Mouse (Mus musculus) liver, embryonic 12.5 days (tissue): ENCODE data around the gene Fars2. TPM values are rescaled to one million over a fixed set of nuclear protein-coding genes. Genes with fewer than 3 reads are reported as not detected.

Experiments
- ATAC-seq: fragments of 200-750 bp; cut with Nextera tagmentation; 2 replicates; pipeline ENCODE4 v1.8.0; 2017; ENCODE audit warnings: moderate number of reproducible peaks, mild to moderate bottlenecking, moderate library complexity
- H3K27ac ChIP-seq: fragments of 300-500 bp; sonication (generic); 2 replicates; pipeline ENCODE4 v1.5.1; 2016; ENCODE audit warnings: mild to moderate bottlenecking
- H3K27me3 ChIP-seq: fragments of 300-500 bp; sonication (generic); replicated peaks from 2 replicates; pipeline ENCODE4 v1.6.1; 2016; ENCODE audit warnings: mild to moderate bottlenecking, moderate library complexity
- H3K36me3 ChIP-seq: fragments of 300-500 bp; sonication (generic); 2 replicates; pipeline ENCODE4 v1.6.1; 2016; ENCODE audit warnings: mild to moderate bottlenecking, moderate library complexity
- H3K4me1 ChIP-seq: fragments of 300-500 bp; sonication (generic); 2 replicates; pipeline ENCODE4 v1.6.1; 2016
- H3K4me2 ChIP-seq: fragments of 300-500 bp; sonication (generic); 2 replicates; pipeline ENCODE4 v1.6.1; 2016; ENCODE audit warnings: mild to moderate bottlenecking, moderate library complexity
- H3K4me3 ChIP-seq: fragments of 300-500 bp; sonication (generic); 2 replicates; pipeline ENCODE4 v1.5.1; 2016; ENCODE audit warnings: mild to moderate bottlenecking, moderate library complexity
- H3K9ac ChIP-seq: fragments of 300-500 bp; sonication (generic); 2 replicates; pipeline ENCODE4 v1.6.1; 2016; ENCODE audit warnings: mild to moderate bottlenecking, moderate library complexity
- H3K9me3 ChIP-seq: fragments of 300-500 bp; sonication (generic); replicated peaks from 2 replicates; pipeline ENCODE4 v1.6.1; 2016; ENCODE audit warnings: mild to moderate bottlenecking, moderate library complexity
- WGBS: fragments of 180-500 bp; shearing (Covaris S2); methylation state at CpG from one replicate; pipeline ENCODE4 v1.1.7; 2016; ENCODE audit not compliant: insufficient replicate concordance; 5-methylcytosine and 5-hydroxymethylcytosine counted together
- polyA plus RNA-seq: library from polyadenylated mRNA; unstranded; fragments of >200 nt; fragmentation: Nextera tagmentation; extraction: Ambion mirVana; gene quantifications from 2 replicates; pipeline ENCODE4 v1.2.1, GENCODE M21; 2016

Fars2 gene
- 28.0 and 31.0 TPM in 2 replicates for polyA plus RNA-seq

- peak within 1 kb of the TSS; percentile 78 for H3K9ac ChIP-seq
- peak; percentile 97 for ATAC-seq
Measured at GRCm38 (mm10) chr13:36117143-36118014, at the start of gene Fars2, which contains the start of gene Lyrm4. Fars2 (plus strand) TSS chr13:36117412. Lyrm4 (minus strand) TSS chr13:36117526.

GRCm38 (mm10) chr13:36074484-36074883, 42.7 kb upstream of the Fars2 start:
- Histone ChIP-seq H3K4me1 (peaks cover 8% of the 10 kb centered on the region; the same call in 1 of the 2 replicates), H3K4me2 (no peak overlapping the region), H3K27me3 (no peaks in the 10 kb centered on the region), H3K9me3 (no peaks in the 10 kb centered on the region), H3K27ac (no peak overlapping the region), H3K4me3 (no peak overlapping the region), H3K36me3 (peaks cover 8% of the 10 kb centered on the region; the same call in 1 of the 2 replicates), H3K9ac (no peak overlapping the region)
- ATAC-seq, result no peak
- WGBS, result 71% methylated on average over 3 of the region's 3 CpGs

More at GRCm38 (mm10) chr13:36117143-36118014, at the start of gene Fars2, which contains the start of gene Lyrm4:
- Histone ChIP-seq H3K27me3 (no peaks in the 10 kb centered on the region), H3K9me3 (no peaks in the 10 kb centered on the region), H3K4me2 (peak within 1 kb of the TSS; percentile 88), H3K36me3 (no peaks in the 10 kb centered on the region), H3K4me1 (peaks cover 51% of the 10 kb centered on the region), H3K27ac (peak within 1 kb of the TSS; percentile 94), H3K4me3 (peak within 1 kb of the TSS; percentile 88)
- WGBS, result under 1% methylated on average over 74 of the region's 75 CpGs

- no peak for ATAC-seq
Measured at GRCm38 (mm10) chr13:36081591-36081990, 35.6 kb upstream of the Fars2 start.

GRCm38 (mm10) chr13:36084701-36085100, 32.5 kb upstream of the Fars2 start:
- no peak for ATAC-seq
- Histone ChIP-seq H3K4me2 (no peak overlapping the region), H3K27ac (peak overlapping the region; percentile 34; the same call in 1 of the 2 replicates), H3K4me3 (no peak overlapping the region), H3K36me3 (peaks cover 40% of the 10 kb centered on the region), H3K9me3 (no peaks in the 10 kb centered on the region), H3K4me1 (peaks cover 42% of the 10 kb centered on the region), H3K9ac (no peak overlapping the region), H3K27me3 (no peaks in the 10 kb centered on the region)
- WGBS, result 83% methylated on average over 3 of the region's 3 CpGs

More at GRCm38 (mm10) chr13:36081591-36081990, 35.6 kb upstream of the Fars2 start:
- H3K36me3 ChIP-seq, result peaks cover 31% of the 10 kb centered on the region
- no peaks in the 10 kb centered on the region for H3K9me3 ChIP-seq
- no peak overlapping the region for H3K27ac ChIP-seq
- peaks cover 11% of the 10 kb centered on the region for H3K4me1 ChIP-seq
- 83% methylated on average over 3 of the region's 3 CpGs for WGBS
- no peak overlapping the region for H3K9ac ChIP-seq
- no peak overlapping the region for H3K4me2 ChIP-seq
- no peak overlapping the region for H3K4me3 ChIP-seq
- H3K27me3 ChIP-seq, result no peaks in the 10 kb centered on the region

- H3K4me3 ChIP-seq, result no peak overlapping the region
- 80% methylated on average over 3 of the region's 3 CpGs for WGBS
- H3K27me3 ChIP-seq, result no peaks in the 10 kb centered on the region
- H3K9me3 ChIP-seq, result no peaks in the 10 kb centered on the region
- H3K36me3 ChIP-seq, result peaks cover 50% of the 10 kb centered on the region
- H3K27ac ChIP-seq, result peak overlapping the region; percentile 62; the same call in 1 of the 2 replicates
- H3K4me1 ChIP-seq, result peaks cover 54% of the 10 kb centered on the region
- peak overlapping the region; percentile 19; the same call in 1 of the 2 replicates for H3K9ac ChIP-seq
- H3K4me2 ChIP-seq, result no peak overlapping the region
- no peak for ATAC-seq
Measured at GRCm38 (mm10) chr13:36085971-36086370, 31.2 kb upstream of the Fars2 start.

GRCm38 (mm10) chr13:36086608-36087391, 30.4 kb upstream of the Fars2 start:
- no peak overlapping the region for H3K4me3 ChIP-seq
- peak overlapping the region; percentile 91 for H3K27ac ChIP-seq
- peak overlapping the region; percentile 52 for H3K4me2 ChIP-seq
- no peaks in the 10 kb centered on the region for H3K9me3 ChIP-seq
- H3K27me3 ChIP-seq, result no peaks in the 10 kb centered on the region
- H3K9ac ChIP-seq, result peak overlapping the region; percentile 54
- peaks cover 61% of the 10 kb centered on the region for H3K4me1 ChIP-seq
- ATAC-seq, result peak; percentile 99
- H3K36me3 ChIP-seq, result peaks cover 50% of the 10 kb centered on the region
- WGBS, result 41% methylated on average over 5 of the region's 5 CpGs

- peak overlapping the region; percentile 52 for H3K4me2 ChIP-seq
Measured at GRCm38 (mm10) chr13:36087427-36087826, 29.8 kb upstream of the Fars2 start.

GRCm38 (mm10) chr13:36088168-36088567, 29.0 kb upstream of the Fars2 start:
- Histone ChIP-seq H3K4me1 (peaks cover 61% of the 10 kb centered on the region), H3K4me2 (0 out of 2 replicates have a peak overlapping the region, but pooled peaks have one; percentile 52), H3K9ac (no peak overlapping the region), H3K4me3 (no peak overlapping the region), H3K36me3 (peaks cover 52% of the 10 kb centered on the region), H3K27me3 (no peaks in the 10 kb centered on the region), H3K27ac (peak overlapping the region; percentile 91), H3K9me3 (no peaks in the 10 kb centered on the region)
- no peak for ATAC-seq
- WGBS, result 65% methylated on average over 4 of the region's 4 CpGs

More at GRCm38 (mm10) chr13:36087427-36087826, 29.8 kb upstream of the Fars2 start:
- Histone ChIP-seq H3K4me1 (peaks cover 61% of the 10 kb centered on the region), H3K36me3 (peaks cover 50% of the 10 kb centered on the region), H3K27me3 (no peaks in the 10 kb centered on the region), H3K4me3 (no peak overlapping the region), H3K9me3 (no peaks in the 10 kb centered on the region), H3K27ac (peak overlapping the region; percentile 91), H3K9ac (peak overlapping the region; percentile 39; the same call in 1 of the 2 replicates)
- ATAC-seq, result peak; percentile 68
- whole genome bisulfite sequencing, result 43% methylated on average over 2 of the region's 2 CpGs

GRCm38 (mm10) chr13:36096684-36097383, 20.4 kb upstream of the Fars2 start:
- Histone ChIP-seq H3K4me1 (peaks cover 30% of the 10 kb centered on the region), H3K36me3 (peaks cover 9% of the 10 kb centered on the region), H3K4me3 (no peak overlapping the region), H3K27ac (peak overlapping the region; percentile 84), H3K4me2 (peak overlapping the region; percentile 42), H3K27me3 (no peaks in the 10 kb centered on the region), H3K9me3 (no peaks in the 10 kb centered on the region), H3K9ac (peak overlapping the region; percentile 40)
- WGBS, result 22% methylated on average over 5 of the region's 5 CpGs
- peak; percentile 87 for ATAC-seq

- no peak overlapping the region for H3K4me2 ChIP-seq
- no peak overlapping the region for H3K4me3 ChIP-seq
- no peaks in the 10 kb centered on the region for H3K27me3 ChIP-seq
- WGBS, result 90% methylated on average over 6 of the region's 6 CpGs
- H3K9me3 ChIP-seq, result no peaks in the 10 kb centered on the region
- peaks cover 6% of the 10 kb centered on the region; the same call in 1 of the 2 replicates for H3K36me3 ChIP-seq
- H3K4me1 ChIP-seq, result peaks cover 9% of the 10 kb centered on the region
- no peak for ATAC-seq
- H3K27ac ChIP-seq, result no peak overlapping the region
- no peak overlapping the region for H3K9ac ChIP-seq
Measured at GRCm38 (mm10) chr13:36105591-36105990, 11.6 kb upstream of the Fars2 start.

- peaks cover 6% of the 10 kb centered on the region; the same call in 1 of the 2 replicates for H3K36me3 ChIP-seq
- no peak overlapping the region for H3K4me2 ChIP-seq
- H3K9ac ChIP-seq, result no peak overlapping the region
- no peak overlapping the region for H3K27ac ChIP-seq
- H3K4me3 ChIP-seq, result no peak overlapping the region
- H3K27me3 ChIP-seq, result no peaks in the 10 kb centered on the region
- H3K4me1 ChIP-seq, result peaks cover 9% of the 10 kb centered on the region; the same call in 1 of the 2 replicates
- WGBS, result 82% methylated on average over 4 of the region's 4 CpGs
- no peaks in the 10 kb centered on the region for H3K9me3 ChIP-seq
- no peak for ATAC-seq
Measured at GRCm38 (mm10) chr13:36108528-36108927, 8.7 kb upstream of the Fars2 start.
